Mouse (Mus musculus): ENCODE data around the gene Tgm7.

DNA sequence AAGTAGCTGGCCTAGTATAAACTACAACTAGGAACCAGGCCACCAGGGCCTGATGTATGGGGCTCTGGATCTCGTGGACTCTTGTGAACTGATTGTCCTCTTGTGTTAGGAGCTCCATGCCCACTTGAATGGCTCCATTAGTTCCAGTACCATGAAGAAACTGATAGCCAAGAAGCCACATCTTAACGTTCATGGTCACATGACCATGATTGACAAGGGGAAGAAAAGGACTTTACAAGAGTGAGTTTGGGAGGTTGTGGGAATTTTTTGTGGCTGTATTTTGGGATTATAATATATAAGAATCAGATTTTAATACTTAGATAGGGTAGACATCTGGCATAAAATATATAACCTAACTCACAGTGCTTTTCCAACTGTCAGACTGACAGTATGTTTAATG is 32.8 kb upstream of the Tgm7 start:
- TF ChIP-seq CTCF (conservative IDR thresholded peaks at IDR 0.05; ENCODE audit: low read length) (no peak), NANOG (IDR thresholded peaks at IDR 0.05; ENCODE audit: borderline replicate concordance, low read length) (no peak), POU5F1 (IDR thresholded peaks at IDR 0.05; ENCODE audit: borderline replicate concordance, low read length) (no peak)
